Mouse (Mus musculus) liver, postnatal 0 days (tissue): ENCODE measurements around the gene Rhoc.

Experiments used
- CTCF ChIP-seq: sonication (generic); IDR thresholded peaks from 2 replicates; pipeline ENCODE4 v1.5.1; 2016; ENCODE audit warnings: antibody characterized with exemption, low read depth
- EP300 ChIP-seq: IDR thresholded peaks from 2 replicates; pipeline ENCODE4 v1.6.1; 2016; ENCODE audit warnings: antibody characterized with exemption, low read depth, mild to moderate bottlenecking

GRCm38 (mm10) chr3:104817481-104817990 is 29.4 kb downstream of the Rhoc start:
- TF ChIP-seq CTCF (peak; percentile 1; the same call in 1 of the 2 replicates), EP300 (no peak)
